Comparison of ENCODE assay signal across 23 mouse cellular contexts in the genomic region with DNA sequence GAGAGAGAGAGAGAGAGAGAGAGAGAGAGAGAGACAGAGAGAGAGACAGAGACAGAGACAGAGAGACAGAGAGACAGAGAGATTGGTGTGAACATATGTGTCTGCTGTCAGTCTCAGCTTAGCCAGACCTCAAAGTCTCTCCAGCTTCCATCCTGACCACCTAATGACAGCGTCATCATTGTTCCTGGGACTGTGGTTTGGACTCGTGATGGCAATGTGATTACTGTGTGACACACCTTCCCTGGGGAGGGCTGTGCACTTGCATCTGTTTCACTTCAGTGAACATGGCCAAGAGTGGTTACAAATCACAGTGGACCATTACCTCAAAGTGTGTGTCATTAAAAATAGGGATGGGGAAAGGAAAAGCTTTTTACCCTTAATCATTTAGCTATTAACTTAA.
DNase-seq lines count a peak whose midpoint lies in the region; ATAC-seq lines count a peak whose summit lies in the region.
"Had no signal": no experiment of that assay in that cellular context is flagged by ENCODE, and none has a peak within 500 bp of the region (broad histone marks: within the 10 kb centered on the region; RNA-seq: fewer than 3 reads in every experiment).

No protein-coding gene starts in this region.

- no peaks in the 10 kb centered on the region for H3K9me3 ChIP-seq in heart, embryonic 10.5 days
- no peaks in the 10 kb centered on the region for H3K9me3 ChIP-seq in heart, embryonic 15.5 days (replicated peaks)
- H3K9me3 ChIP-seq in forebrain, embryonic 14.5 days (replicated peaks; ENCODE audit: control insufficient read depth, low read length), result no peaks in the 10 kb centered on the region
- H3K9me3 ChIP-seq: embryonic facial prominence, embryonic 13.5 days; forebrain, embryonic 13.5 days; hindbrain, embryonic 10.5 days; limb, embryonic 15.5 days; midbrain, embryonic 15.5 days had no signal

- no peaks in the 10 kb centered on the region for H3K36me3 ChIP-seq in heart, embryonic 10.5 days
- no peaks in the 10 kb centered on the region for H3K36me3 ChIP-seq in heart, embryonic 15.5 days
- H3K36me3 ChIP-seq in forebrain, embryonic 14.5 days (ENCODE audit: control insufficient read depth, insufficient read depth, low read length), result no peaks in the 10 kb centered on the region
- H3K36me3 ChIP-seq: embryonic facial prominence, embryonic 13.5 days; hindbrain, embryonic 10.5 days; limb, embryonic 15.5 days; midbrain, embryonic 15.5 days had no signal

- no peaks in the 10 kb centered on the region for H3K27me3 ChIP-seq in heart, embryonic 10.5 days (ENCODE audit: insufficient read depth, poor library complexity, severe bottlenecking)
- no peaks in the 10 kb centered on the region for H3K27me3 ChIP-seq in heart, embryonic 15.5 days
- no peaks in the 10 kb centered on the region for H3K27me3 ChIP-seq in forebrain, embryonic 14.5 days (replicated peaks; ENCODE audit: control insufficient read depth, insufficient read depth, low read length)
- H3K27me3 ChIP-seq: embryonic facial prominence, embryonic 13.5 days; forebrain, embryonic 13.5 days; limb, embryonic 15.5 days; midbrain, embryonic 15.5 days had no signal

- no peak overlapping the region for H3K9ac ChIP-seq in heart, embryonic 15.5 days
- no peak overlapping the region for H3K9ac ChIP-seq in forebrain, embryonic 14.5 days (ENCODE audit: low read length)
- H3K9ac ChIP-seq: embryonic facial prominence, embryonic 13.5 days; forebrain, embryonic 13.5 days; limb, embryonic 15.5 days; liver, embryonic 14.5 days; midbrain, embryonic 15.5 days had no signal

- ATAC-seq in heart, embryonic 15.5 days (replicated peaks; ENCODE audit: insufficient number of reproducible peaks, insufficient read depth, low FRiP score, low read depth), result peak; percentile 75
- ATAC-seq in megakaryocyte-erythroid progenitor cell, adult 5-6 weeks (replicated peaks; ENCODE audit: low FRiP score, low TSS enrichment, poor library complexity, severe bottlenecking), result no peak
- ATAC-seq in forebrain, embryonic 14.5 days, result no peak
- ATAC-seq: forebrain, embryonic 13.5 days; hindbrain, embryonic 16.5 days; intestine, embryonic 16.5 days; midbrain, embryonic 15.5 days had no signal

- WGBS in heart, embryonic 10.5 days, result 37% methylated on average over 2 of the region's 2 CpGs
- 21% methylated on average over 2 of the region's 2 CpGs for WGBS in heart, embryonic 15.5 days
- 76% methylated on average over 2 of the region's 2 CpGs for WGBS in forebrain, embryonic 14.5 days

- H3K4me2 ChIP-seq in heart, embryonic 15.5 days, result no peak overlapping the region
- H3K4me2 ChIP-seq in forebrain, embryonic 14.5 days (ENCODE audit: low read length), result no peak overlapping the region
- H3K4me2 ChIP-seq: embryonic facial prominence, embryonic 13.5 days; forebrain, embryonic 13.5 days; limb, embryonic 15.5 days; midbrain, embryonic 15.5 days had no signal

- DNase-seq in heart, embryonic 10.5 days (ENCODE audit: low spot score), result no peak
- DNase-seq in heart, postnatal 25 days (ENCODE audit: low spot score), result no peak
- DNase-seq in 3T3-L1 (ENCODE audit: low read depth, low spot score), result peak; percentile 35
- peak; percentile 48 for DNase-seq in NIH3T3 (ENCODE audit: low read depth)
- no peak for DNase-seq in spleen, postnatal 36 days (ENCODE audit: low spot score in 2 of 2)
- DNase-seq in forebrain, embryonic 14.5 days (ENCODE audit: low spot score), result no peak
- DNase-seq: cerebellum, adult 9-11 months; gastrocnemius, postnatal 10 days; layer of hippocampus, adult 9-11 months; left cerebral cortex, postnatal 4 days had no signal

- H3K4me3 ChIP-seq in heart, embryonic 10.5 days, result no peak overlapping the region
- no peak overlapping the region for H3K4me3 ChIP-seq in heart, embryonic 15.5 days
- no peak overlapping the region for H3K4me3 ChIP-seq in forebrain, embryonic 14.5 days (ENCODE audit: low read depth, low read length)
- H3K4me3 ChIP-seq: embryonic facial prominence, embryonic 13.5 days; forebrain, embryonic 13.5 days; hindbrain, embryonic 10.5 days; left cerebral cortex, adult 2 months; limb, embryonic 15.5 days; midbrain, embryonic 15.5 days had no signal

- intact Hi-C loops in heart, postnatal 25 days (cut with DNase I), result no loop called here

- H3K27ac ChIP-seq in heart, embryonic 10.5 days, result 0 out of 2 replicates have a peak overlapping the region, but pooled peaks have one; percentile 36
- peak overlapping the region; percentile 57 for H3K27ac ChIP-seq in heart, embryonic 15.5 days
- H3K27ac ChIP-seq in forebrain, embryonic 14.5 days (ENCODE audit: low read depth, low read length), result no peak overlapping the region
- H3K27ac ChIP-seq: embryonic facial prominence, embryonic 13.5 days; forebrain, embryonic 13.5 days; hindbrain, embryonic 10.5 days; kidney, postnatal 0 days; left cerebral cortex, adult 2 months; limb, embryonic 15.5 days; liver, embryonic 14.5 days; midbrain, embryonic 15.5 days; stomach, postnatal 0 days had no signal

- no peaks in the 10 kb centered on the region for H3K4me1 ChIP-seq in heart, embryonic 10.5 days
- 0 out of 2 replicates have a peak, but pooled peaks cover 5% of the 10 kb centered on the region for H3K4me1 ChIP-seq in heart, embryonic 15.5 days (replicated peaks)
- H3K4me1 ChIP-seq in forebrain, embryonic 14.5 days (ENCODE audit: control insufficient read depth, insufficient read depth, low read length), result no peaks in the 10 kb centered on the region
- H3K4me1 ChIP-seq: forebrain, embryonic 13.5 days; hindbrain, embryonic 10.5 days; limb, embryonic 15.5 days; midbrain, embryonic 15.5 days had no signal

Comparison
In these comparisons a context has a peak if more than half of its experiments do, and no peak if none do; other contexts are left out.
1. DNase-seq: peak in 3T3-L1 (single experiment) and NIH3T3 (single experiment); none in heart, embryonic 10.5 days (single experiment), heart, postnatal 25 days (single experiment), spleen, postnatal 36 days (0 of 2) and forebrain, embryonic 14.5 days (single experiment).